ENCODE assay signal across 17 mouse cellular contexts in genomic region chr2:36093301-36093700, GRCm38 (mm10). TPM values are rescaled to one million over a fixed set of nuclear protein-coding genes. Genes with fewer than 3 reads are reported as not detected.
"Had no signal": no experiment of that assay in that cellular context is flagged by ENCODE, and none has a peak within 500 bp of the region (broad histone marks: within the 10 kb centered on the region; RNA-seq: fewer than 3 reads in every experiment).

No protein-coding gene starts in this region.

- DNase-seq: left cerebral cortex, postnatal 4 days; liver, postnatal 0 days; retina, postnatal 1 day; right cerebral cortex, postnatal 25 days; spleen, adult 18-20 months; thymus, postnatal 25 days had no signal

- H3K9ac ChIP-seq: limb, embryonic 12.5 days; limb, embryonic 15.5 days; liver, embryonic 14.5 days; liver, postnatal 0 days; lung, embryonic 14.5 days; neural tube, embryonic 13.5 days; stomach, embryonic 15.5 days had no signal

- ATAC-seq: liver, postnatal 0 days; lung, postnatal 0 days; midbrain, embryonic 16.5 days had no signal

- H3K36me3 ChIP-seq: limb, embryonic 12.5 days; limb, embryonic 15.5 days; neural tube, embryonic 13.5 days; stomach, embryonic 15.5 days had no signal

- H3K4me2 ChIP-seq: limb, embryonic 12.5 days; limb, embryonic 15.5 days; liver, embryonic 11.5 days; neural tube, embryonic 13.5 days had no signal

- H3K4me3 ChIP-seq: limb, embryonic 15.5 days; myocyte; neural tube, embryonic 13.5 days had no signal

- H3K9me3 ChIP-seq: limb, embryonic 12.5 days; limb, embryonic 15.5 days; neural tube, embryonic 13.5 days; stomach, embryonic 15.5 days had no signal

- H3K27ac ChIP-seq: limb, embryonic 12.5 days; limb, embryonic 15.5 days; liver, embryonic 14.5 days; macrophage; neural tube, embryonic 13.5 days; stomach, embryonic 15.5 days had no signal

RNA-seq across cellular contexts. Expression of gene Lhx6, which starts 11.9 kb away (rescaled TPM):
- polyA plus RNA-seq: macrophage had no signal

RNA-seq across cellular contexts. Expression of gene Morn5, which starts 44.0 kb away (rescaled TPM):
- polyA plus RNA-seq: limb, embryonic 12.5 days; limb, embryonic 15.5 days; liver, embryonic 11.5 days; liver, embryonic 14.5 days; liver, postnatal 0 days; macrophage had no signal
